Mouse (Mus musculus): ENCODE results near the gene Bpnt1.
"Not testable (repeated sequence)": the region's sequence is repeated elsewhere in the genome, so short reads cannot be mapped to it uniquely, and the experiment has no call there.

The Bpnt1 gene

GRCm38 (mm10) chr1:185331983-185332430 lies at the start of gene Bpnt1:
Bpnt1 (plus strand) TSS chr1:185332149.
- DNase-seq (ENCODE audit: low spot score in 2 of 2): peak; percentile 75 to 87

DNA sequence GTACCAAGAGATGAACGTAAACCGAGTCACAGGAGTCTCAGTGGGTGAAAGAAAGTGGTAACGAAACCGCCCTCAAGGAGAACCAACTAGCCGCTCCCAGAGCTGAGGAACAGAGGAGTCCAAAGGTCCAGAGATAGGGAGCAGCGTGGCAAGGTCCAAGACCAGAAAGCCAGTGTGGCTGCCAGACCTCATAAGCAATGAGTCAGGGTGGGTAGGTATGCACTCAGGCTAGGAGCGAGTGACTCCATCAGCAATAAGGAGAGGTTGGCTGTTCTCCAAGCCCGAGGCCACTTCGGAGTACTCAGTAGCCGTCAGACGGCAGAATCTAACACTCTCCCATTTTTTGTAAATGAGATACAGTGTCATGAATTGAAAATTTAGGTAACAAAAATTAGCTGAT lies 49.1 kb upstream of the Bpnt1 start:
- DNase-seq (ENCODE audit: low spot score in 2 of 2): no peak

DNA sequence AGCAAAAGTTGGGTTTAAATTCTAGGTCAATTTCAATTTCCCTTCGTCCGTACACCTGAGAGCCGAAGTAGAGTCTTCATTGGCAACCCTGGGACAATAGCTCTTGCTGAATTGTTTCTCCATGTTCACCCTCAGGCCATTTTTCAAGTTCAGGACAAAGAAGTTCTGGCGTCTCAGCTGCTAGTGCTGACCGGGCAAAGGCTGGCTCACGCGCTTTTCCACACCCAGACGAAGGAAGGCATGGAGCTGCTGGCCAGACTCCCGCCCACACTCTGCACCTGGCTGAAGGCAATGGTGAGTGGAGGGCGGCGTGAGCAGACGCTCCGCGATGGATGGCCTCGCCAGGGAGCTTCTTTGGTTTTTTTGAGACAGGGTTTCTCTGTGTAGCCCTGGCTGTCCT lies 48.7 kb upstream of the Bpnt1 start:
- no peak for DNase-seq (ENCODE audit: low spot score in 2 of 2)

- DNase-seq (ENCODE audit: low spot score in 2 of 2): peak in 1 of 2 experiments; percentile 78
These were observed 47.2 kb upstream of the Bpnt1 start for GRCm38 (mm10) chr1:185284740-185285139.

GRCm38 (mm10) chr1:185285171-185285570 lies 46.8 kb upstream of the Bpnt1 start:
- DNase-seq (ENCODE audit: low spot score in 2 of 2): peak in 1 of 2 experiments; percentile 71

- DNase-seq (ENCODE audit: low spot score in 2 of 2): no peak
These were observed 44.9 kb upstream of the Bpnt1 start for GRCm38 (mm10) chr1:185287066-185287465.

- no peak for DNase-seq (ENCODE audit: low spot score in 2 of 2)
These were observed 42.7 kb upstream of the Bpnt1 start for GRCm38 (mm10) chr1:185289231-185289630.

- no peak for DNase-seq (ENCODE audit: low spot score in 2 of 2)
These were observed 40.6 kb upstream of the Bpnt1 start for GRCm38 (mm10) chr1:185291336-185291735.

DNA sequence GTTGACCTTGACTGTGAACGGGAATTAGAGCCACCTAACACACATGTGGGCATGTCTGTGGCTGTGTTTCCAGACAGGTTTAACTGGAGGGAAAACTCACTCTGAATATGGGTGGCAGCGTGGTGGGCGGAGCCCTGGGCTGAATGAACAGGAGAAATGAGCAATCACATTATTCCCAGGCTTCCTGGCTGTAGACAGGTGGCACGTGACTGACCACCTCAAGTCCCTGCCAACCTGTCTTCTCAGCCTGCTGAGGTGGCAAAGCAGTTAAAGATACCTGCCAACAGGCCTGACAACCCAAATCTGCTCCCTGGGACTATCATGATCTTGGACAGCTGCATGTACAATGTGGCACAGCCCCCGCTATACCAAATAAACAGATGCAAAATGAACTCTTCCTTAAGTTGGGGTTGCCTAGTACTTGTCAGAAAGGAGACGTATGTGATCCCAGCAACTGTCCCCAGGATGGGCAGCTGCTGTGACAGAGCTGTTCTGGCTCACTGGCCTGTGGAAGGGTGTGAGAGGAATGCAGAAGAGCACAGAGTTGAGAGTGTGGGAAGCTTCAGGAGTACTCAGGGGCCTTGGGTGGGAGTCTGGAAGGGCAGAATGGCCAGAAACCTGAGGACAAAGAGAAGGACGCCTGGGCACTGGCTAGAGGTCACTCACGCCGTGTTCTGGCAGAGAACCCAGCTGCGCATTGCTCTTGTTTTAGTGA lies 39.1 kb upstream of the Bpnt1 start:
- no peak for DNase-seq (ENCODE audit: low spot score in 2 of 2)

DNA sequence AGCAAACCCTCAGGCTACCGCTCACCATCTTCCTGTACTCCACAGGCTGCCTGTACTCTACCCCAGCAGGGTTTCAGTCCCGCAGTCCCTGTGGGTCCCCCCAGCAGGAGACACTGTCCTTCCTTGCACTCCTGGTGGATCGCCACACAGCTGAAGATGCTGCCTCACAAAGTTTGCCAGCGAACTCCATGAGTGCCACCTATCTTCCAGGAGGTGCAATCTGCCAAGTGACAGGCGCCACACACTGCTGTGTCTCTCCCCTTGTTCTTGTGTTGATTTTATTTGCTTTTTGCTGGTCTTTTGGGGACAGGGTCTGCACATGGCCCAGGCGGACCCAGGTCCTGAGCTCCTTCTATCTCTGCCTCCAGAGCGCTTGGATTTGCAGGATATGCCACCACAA lies 35.1 kb upstream of the Bpnt1 start:
- no peak for DNase-seq (ENCODE audit: low spot score in 2 of 2)

GRCm38 (mm10) chr1:185298496-185298895 lies 33.5 kb upstream of the Bpnt1 start:
- DNase-seq (ENCODE audit: low spot score in 2 of 2): no peak

- no peak for DNase-seq (ENCODE audit: low spot score in 2 of 2)
These were observed 29.1 kb upstream of the Bpnt1 start for GRCm38 (mm10) chr1:185302816-185303215.

DNA sequence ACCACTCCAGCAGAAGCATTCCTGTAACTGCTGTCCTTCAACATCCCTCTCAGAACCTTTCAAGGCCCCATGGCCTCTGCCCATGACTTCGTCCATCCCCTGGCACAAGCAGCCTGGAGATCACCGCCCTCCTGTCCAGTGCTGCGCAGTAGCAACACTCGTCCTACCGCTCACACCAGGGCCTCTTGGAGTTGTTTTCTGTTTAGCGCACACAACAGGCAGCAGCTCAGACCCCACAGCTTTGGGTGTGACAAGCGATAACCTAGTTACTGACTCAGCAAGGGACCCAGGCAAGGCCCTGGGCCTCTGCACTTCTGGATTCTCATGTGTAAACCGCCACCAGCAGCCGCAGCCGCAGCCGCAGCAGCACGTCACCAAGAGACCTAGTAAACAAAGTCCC lies 25.1 kb upstream of the Bpnt1 start:
- no peak for DNase-seq (ENCODE audit: low spot score in 2 of 2)

DNA sequence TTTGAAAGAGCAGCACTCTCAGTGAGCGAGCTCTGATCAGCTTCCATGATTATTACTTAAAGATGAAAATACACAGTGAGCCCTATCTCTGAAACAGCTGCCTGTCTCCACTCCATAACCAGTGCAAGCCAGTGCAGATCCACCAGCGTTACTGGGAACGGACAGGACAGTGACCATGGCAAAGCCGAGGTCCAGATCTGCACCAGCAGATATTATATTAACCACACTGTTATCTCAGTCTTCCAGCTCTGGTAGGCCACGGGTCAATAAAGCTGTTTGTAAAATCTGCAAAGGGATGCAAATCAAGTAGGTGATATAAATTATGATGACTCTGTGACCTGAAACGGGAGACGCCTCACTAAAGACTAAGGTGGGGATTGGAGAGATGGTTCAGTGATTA lies 24.3 kb upstream of the Bpnt1 start:
- DNase-seq (ENCODE audit: low spot score in 2 of 2): no peak

- DNase-seq (ENCODE audit: low spot score in 2 of 2): no peak
These were observed 23.6 kb upstream of the Bpnt1 start for GRCm38 (mm10) chr1:185308334-185308733.

GRCm38 (mm10) chr1:185308908-185309307 lies 23.0 kb upstream of the Bpnt1 start:
- no peak for DNase-seq (ENCODE audit: low spot score in 2 of 2)

- no peak for DNase-seq (ENCODE audit: low spot score in 2 of 2)
These were observed 20.0 kb upstream of the Bpnt1 start for GRCm38 (mm10) chr1:185311949-185312348.

GRCm38 (mm10) chr1:185314546-185314945 lies 17.4 kb upstream of the Bpnt1 start:
- DNase-seq (ENCODE audit: low spot score in 2 of 2): no peak

DNA sequence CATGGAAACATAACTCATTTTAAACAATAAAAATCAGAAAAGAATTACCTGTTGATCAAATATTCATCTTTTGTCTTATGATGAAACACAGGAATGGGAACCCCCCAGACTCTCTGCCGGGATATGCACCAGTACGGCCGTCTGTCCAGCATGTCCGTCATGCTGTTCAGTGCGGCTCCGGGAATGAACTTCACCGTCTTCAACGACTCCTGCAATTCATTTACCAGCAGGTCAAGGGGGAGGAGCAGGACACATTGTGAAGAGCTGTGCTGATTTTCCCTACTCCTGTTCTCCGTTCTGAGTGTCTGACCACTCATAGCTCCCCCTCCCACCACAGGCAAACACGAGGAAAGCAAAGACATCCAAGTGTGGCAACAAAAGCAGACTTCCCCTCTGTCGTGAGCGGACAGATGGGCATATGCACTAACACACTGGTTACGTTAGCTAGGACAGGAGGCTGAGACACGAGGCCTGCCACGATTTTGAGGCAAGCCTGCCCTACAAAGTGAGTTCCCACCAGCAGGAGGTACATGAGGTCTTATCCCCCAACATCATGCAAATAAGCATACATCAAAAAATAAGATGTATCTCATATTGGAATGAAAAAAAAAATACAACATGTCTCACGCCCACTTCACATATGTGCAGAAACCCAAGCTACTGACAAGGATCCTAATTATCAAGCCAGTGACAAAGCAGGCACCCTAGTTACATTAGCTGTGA lies 15.9 kb upstream of the Bpnt1 start:
- DNase-seq (ENCODE audit: low spot score in 2 of 2): no peak

DNA sequence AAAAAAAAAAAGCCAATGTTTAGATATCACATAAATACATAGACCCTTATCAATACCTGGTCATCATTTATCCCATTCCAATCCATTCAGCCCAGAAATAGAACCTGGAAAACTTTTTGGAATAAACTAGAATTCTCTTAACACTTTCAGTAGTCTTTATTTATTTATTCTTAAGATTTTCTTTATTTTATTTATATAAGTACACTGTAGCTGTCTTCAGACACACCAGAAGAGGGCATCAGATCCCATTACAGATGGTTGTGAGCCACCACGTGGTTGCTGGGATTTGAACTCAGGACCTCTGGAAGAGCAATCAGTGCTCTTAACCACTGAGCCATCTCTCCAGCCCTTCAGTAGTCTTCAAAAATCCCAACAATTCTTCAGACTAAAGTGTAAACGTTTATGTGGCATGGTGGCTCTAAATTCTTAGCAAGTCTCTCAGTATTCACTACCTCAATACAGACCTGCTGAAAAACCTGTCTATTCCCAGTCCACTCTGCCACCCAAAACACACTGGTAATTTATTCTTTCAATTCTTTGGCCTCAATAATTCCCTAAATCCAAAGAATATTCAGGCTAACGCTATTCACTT lies 4.1 kb upstream of the Bpnt1 start:
- DNase-seq (ENCODE audit: low spot score in 2 of 2): not testable (repeated sequence)

DNA sequence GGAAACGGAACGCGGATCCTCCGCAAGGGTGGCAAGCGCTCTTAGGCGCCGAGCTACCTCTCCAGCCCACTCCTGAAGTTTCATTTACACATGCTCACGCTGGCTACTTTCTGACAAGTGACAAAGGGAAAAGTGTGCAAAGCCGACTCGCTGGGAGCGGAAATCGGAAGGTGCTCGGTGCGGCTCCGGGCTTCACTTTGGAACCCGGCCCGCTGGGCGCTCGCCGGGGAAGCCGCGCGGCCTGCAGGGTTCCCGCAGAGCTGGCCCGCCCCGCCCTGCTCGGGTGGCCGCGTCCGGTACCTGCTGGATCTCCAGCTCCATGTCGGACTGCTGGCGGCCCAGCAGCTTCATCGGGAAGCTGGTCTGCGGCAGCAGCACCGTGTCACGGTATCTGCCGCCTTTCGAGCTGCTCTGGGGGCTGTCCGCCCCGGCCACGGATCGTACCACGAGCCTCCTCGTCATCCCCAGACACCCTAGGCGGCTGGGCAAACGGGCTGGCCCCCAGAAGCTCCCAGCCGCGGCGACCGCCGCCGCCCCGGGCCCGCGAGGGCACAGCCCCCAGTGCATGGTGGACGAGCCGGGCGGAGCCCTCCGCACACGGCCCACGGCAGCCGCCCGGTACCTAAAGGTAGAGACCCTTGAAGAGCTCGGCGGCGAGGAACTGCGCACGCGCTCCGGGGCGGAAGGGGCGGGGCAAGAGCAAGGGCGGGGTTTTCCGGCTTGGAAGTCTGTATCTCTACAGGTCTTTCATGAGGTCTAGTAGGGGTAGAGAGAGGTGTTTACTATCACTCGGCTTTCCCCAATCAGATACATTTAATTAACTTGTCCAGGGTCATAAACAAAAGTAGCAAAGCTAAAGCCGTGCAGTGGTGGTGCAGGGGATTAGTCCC lies 3.0 kb upstream of the Bpnt1 start, which contains the start of gene Iars2:
Iars2 (minus strand) TSS at position 676 of the 890 bp plus-strand sequence.
- peak; percentile 82 to 91 for DNase-seq (ENCODE audit: low spot score in 2 of 2)

DNA sequence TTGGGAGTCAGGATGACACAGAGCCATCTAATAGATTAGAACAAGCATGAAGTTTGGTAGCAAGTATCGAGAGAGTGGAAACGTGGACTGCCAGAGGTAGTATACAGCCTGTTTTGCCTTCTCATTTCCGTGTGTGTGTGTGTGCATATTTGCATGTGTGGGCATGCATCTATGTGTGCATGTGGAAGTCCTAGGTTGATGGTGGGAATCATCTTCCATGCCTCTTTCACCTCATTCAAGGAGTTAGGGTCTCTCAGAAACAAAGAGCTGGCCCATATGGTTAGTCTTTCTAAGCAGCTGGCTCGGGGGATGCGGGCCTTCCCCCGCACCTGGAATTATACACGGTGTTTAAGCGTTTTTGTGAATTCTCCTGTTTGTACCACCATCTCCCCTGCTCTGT lies 2.1 kb upstream of the Bpnt1 start:
- DNase-seq (ENCODE audit: low spot score in 2 of 2): no peak
